Mouse (Mus musculus): ENCODE measurements around the gene Ccdc87.
"Not testable (repeated sequence)": the region's sequence is repeated elsewhere in the genome, so short reads cannot be mapped to it uniquely, and the experiment has no call there.

The Ccdc87 gene

DNA sequence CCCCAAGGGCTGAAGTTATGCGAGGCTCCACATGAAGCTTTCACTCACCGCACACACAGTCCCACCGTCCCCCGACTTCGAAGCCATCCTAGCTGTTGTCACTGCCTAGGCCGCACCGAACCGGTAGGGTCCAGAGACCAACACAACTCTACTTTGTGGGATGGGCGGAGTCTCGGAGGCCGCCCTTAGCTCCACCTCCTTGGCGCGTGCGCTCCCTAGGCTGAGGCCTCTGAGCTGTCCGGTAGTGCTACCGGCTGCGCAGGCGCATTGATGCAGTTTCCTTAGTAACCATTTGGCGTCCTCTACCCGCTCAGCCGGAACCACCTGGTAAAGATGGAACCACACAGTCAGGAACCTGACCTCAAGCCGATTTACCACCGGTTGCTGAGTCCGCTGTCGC is at the start of gene Ccdc87, which contains the start of gene Ccs:
Gene Ccdc87 (plus strand): TSS at position 218 of the 400 bp plus-strand sequence.
Gene Ccs (minus strand): TSS at position 184 of the 400 bp plus-strand sequence.
- peak; percentile 97 for DNase-seq (ENCODE audit: low spot score)

DNA sequence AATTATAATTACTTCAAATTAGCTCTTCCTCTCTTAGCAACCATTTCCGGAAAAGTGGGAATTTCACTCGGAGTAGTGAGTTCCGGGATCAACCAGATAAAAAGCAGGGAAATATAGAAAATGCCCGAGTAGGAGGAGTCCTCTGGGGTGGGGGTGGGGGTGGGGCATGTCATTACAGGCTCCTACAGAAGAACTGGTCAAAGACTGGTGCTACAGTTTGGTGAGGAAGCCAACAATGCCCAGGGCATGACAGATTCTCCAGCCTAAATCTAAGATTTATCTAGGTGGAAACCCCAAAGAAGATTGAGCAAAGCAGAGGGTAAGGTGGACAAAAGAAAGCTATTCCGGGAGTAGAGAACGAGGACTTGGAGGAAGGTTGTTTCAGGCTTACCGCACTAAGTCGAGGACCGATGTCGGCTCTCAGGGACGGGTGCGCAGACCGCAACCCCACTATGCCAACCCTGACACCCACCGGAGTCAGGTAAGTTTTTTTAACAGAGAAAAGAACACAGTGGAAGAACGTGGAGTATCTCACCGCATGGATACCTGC is 45.8 kb upstream of the Ccdc87 start:
- no peak for DNase-seq (ENCODE audit: low spot score)

DNA sequence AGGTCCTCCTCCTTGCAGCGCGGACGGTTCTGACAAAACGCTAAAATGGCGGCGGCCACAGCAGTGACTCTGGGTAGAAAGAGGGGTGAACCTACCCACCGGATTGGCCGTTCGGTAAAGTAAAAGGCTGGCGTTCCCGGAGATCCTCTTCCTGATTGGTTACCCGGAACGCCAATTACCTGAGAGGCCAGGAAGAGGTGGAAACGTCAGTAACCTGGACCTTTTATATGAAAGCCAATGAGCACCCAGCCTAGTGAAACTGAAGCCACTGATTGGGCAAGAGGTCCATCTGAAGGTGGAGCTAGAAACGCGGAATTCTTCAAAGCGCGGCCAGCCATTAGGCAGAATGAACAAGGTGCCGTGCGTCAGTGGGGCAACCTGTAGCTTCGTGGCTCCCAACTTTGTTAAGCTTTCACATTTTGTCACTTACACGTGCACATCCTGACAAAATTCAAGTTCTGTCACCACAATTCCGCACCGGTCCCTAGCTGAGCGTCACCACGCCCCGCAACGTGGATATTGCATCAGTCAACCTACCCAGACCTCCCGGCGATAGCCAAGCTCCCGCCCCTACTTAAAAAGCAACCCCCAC is 45.2 kb upstream of the Ccdc87 start, which contains the start of gene Rbm4:
Gene Rbm4 (minus strand): TSS at position 71 of the 592 bp plus-strand sequence.
- DNase-seq (ENCODE audit: low spot score), result peak; percentile 96

DNA sequence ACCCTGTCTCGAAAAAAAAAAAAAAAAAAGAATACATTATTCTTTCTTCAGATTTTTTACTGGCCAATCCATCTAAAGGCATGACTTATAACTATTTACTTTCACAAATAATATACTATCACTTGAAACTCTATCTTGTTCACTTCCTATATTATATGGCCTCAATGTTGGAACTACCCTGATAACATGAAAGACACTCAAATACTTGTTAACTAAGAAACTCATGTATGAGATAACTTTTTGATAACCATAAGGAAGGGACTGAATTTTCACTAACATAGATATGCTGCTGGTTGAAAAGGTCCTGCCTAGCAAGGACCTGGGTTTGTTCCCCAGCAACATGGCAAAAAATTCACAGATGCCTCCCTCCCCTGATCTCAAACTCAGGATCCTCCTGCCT is 43.2 kb upstream of the Ccdc87 start:
- DNase-seq (ENCODE audit: low spot score), result no peak

DNA sequence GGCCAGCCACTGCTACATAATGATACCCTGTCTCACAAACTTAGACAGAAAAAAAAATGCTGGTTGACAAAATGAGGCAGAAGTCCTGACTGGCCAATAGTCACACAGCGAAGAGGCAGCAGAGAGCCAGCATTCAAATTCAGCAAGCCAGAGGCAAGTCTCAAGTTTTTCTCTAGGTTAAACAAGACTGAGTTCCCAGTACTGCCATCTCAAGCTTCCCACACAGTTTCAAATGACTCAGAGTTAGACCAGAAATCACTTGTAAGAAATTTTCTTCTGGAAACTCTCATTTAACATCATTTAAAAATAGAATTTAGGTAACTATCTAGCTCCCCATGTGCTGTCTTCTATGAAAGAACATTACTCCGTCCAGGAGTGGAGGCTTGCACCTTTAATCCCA is 41.3 kb upstream of the Ccdc87 start:
- DNase-seq (ENCODE audit: low spot score), result no peak

DNA sequence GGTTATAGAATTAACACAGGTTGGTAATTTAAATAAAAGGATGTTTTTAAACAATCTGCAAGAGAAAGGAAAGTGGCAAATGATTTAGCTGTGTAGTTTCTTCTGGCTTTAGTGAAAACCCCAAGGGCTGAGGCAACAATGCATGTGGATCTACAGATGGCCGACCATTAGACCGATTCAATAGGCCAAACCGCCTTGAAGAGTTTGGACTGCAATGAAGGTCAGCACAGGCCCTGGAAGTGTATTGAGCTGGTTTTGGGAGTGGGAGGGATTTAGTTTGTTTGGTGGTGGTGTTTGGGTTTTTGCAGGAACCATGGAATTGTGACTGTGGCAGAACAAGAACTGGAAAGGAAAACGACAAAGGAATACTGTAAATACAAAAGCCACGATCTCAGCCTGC is 40.1 kb upstream of the Ccdc87 start:
- no peak for DNase-seq (ENCODE audit: low spot score)

DNA sequence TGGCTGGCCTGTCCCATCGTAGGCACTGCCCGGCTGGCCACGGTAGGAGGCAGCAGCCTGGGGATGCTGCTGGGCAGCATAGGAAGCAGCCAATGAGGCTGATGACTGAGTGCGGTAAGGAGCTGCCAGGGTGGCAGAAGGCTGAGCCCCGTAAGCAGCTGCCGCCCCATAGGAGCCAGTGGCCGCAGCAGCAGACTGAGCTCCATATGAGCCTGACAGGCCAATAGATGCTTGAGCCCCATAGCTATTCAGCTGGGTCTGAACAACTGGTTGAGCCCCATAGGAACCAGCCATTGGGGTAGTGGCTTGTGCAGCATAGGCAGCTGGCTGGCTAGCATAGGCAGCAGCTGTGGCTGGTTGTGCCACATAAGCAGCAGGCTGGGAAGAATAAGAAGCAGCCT is 36.5 kb upstream of the Ccdc87 start:
- no peak for DNase-seq (ENCODE audit: low spot score)

DNA sequence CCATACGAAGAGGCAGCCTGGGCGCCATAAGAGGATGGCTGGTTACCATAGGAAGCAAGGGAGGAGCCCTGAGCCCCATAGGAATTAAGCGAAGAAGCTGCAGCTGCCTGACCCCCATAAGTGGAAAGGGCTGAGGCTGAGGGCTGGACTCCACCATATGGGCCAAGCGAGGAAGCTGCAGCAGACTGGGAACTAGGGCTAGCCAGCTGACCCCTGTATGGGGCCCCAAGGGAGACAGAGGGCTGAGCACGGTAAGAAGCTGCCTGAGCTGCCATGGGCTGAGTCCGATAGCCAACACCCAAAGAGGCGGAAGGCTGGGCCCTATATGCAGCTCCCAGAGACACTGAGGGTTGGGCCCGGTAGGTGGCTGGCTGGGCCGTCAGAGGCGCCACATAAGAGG is 35.9 kb upstream of the Ccdc87 start:
- no peak for DNase-seq (ENCODE audit: low spot score)

DNA sequence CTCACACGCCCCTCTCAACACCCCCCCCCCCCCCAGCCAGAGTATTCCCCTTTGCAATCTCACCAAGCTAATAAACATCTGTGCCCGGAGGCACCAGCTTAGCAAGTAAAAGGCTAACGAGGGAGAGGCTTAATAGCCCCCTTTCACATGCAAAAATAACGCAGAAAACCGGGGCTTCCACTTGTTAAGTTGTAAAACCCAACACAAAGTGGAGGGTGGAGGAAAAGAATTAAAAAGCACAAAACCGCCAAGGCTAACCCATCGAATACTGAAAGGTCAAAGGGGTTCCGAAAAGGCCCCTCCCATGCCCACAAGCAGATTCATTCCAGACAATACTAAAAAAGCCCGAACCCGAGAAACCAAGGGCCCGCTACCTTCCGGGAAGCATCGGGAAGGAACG is 28.9 kb upstream of the Ccdc87 start:
- no peak for DNase-seq (ENCODE audit: low spot score)

DNA sequence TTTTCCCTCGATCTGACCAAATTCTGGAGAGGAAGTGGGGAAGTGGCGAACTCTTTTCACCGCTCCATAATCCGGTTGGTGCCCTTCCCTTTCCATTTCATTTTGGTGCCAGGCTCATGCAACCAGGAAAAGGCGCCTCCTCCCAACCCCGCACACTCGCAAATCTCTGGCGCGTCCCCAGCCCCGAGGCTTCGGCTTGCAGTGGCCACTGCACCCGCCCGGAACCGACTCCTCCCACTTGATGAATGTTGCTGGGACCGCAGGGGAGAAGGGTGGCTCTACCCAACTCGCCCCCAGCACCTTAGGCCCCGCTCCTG is 28.5 kb upstream of the Ccdc87 start:
- DNase-seq (ENCODE audit: low spot score), result no peak

DNA sequence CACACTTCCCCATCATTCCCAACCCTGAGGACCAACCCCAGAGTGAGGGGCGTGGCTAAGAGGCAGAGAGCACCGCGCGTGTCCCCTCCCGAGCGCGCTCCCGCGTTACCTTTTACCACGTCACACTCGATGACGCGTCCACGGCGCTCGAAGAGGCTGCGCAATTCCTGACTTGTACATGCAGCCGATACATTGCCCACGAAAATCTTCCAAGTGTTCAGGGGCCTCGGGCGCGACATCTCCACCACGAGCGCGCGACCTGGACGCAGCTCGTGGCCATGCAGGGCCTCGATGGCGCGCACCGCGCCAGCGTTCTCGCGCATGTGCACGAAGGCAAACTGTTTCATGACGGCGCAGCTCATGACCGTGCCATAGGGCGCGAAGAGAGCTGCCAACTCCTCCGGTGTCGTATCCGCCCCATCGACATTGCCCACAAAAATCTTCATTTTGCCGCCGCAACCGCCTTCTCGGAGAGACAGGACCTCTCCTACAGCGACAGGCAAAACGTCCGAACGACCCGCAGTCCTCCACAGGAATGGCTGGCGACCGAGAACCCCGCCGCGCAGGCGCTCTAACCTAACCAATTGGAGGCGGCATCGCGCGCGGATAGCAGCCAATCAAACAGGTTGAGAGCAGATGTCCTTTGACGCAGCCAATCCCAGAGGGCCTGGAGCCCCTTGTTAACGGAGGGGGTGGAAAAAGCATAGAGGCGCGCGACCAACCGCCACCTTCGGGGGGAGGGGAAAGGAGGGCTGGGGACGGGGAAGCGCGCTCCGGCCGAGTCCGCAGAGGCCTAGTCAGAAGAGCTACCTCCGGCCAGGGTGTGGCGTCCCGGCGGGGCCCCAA is 27.9 kb upstream of the Ccdc87 start, which contains the start of the genes Gm21992 and Rbm14:
Gene Gm21992 (minus strand): TSS at position 550 of the 846 bp plus-strand sequence.
Gene Rbm14 (minus strand): TSS at position 572 of the 846 bp plus-strand sequence.
- peak; percentile 97 for DNase-seq (ENCODE audit: low spot score)

DNA sequence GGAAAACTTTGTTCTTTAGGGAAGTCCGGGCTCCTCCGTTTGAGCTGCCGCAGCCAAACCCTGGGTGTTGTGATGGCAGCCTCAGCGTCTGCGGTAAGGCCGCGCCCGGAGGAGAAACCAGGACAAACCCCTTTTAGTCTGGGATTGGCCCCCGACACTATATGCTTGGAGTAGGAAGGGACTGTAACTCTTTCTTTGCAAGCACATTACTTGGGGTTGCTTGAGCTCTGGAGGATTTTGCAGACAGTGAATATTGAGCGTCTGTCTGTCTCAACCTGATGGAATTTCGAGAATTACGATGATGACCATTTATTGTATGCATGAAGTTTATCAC is 27.3 kb upstream of the Ccdc87 start:
- DNase-seq (ENCODE audit: low spot score), result no peak

DNA sequence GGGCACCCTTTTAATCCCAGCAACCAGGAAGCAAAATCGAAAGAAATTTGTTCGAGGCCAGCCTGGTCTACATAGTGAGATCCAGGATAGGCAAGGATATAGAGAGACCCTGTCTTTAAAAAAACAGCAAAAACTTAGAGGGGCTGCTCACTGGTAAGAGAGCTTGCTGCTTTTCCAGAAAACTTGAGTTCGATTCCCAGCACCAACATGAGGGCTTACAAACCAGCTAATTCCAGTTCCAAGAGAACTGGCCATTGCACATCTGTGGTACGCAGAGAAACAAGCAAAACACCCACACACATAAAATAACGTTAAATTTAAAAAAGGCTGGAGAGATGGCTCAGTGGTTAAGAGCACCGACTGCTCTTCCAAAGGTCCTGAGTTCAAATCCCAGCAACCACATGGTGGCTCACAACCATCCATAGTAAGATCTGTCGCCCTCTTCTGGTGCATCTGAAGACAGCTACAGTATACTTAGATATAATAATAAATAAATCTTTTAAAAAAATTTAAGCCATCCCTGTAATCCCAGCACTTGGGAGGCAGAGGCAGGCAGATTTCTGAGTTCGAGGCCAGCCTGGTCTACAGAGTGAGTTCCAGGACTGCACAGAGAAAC is 26.7 kb upstream of the Ccdc87 start:
- not testable (repeated sequence) for DNase-seq (ENCODE audit: low spot score)

DNA sequence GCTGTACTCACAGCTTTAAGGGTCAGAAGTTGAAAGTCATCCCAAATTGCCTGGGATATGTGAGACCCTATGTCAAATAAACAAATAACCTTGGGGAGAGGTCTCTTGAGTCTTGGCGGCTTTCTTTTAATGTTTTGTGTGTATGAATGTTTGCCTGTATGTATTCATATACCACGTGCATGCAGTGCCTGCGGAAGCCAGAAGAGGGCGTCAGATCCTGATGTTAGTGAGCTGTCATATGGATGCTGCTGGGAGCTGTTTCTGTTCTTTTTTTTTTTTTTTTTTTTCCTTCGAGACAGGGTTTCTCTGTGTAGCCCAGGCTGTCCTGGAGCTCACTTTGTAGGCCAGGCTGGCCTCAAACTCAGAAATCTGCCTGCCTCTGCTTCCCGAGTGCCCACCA is 26.2 kb upstream of the Ccdc87 start:
- peak; percentile 71 for DNase-seq (ENCODE audit: low spot score)

DNA sequence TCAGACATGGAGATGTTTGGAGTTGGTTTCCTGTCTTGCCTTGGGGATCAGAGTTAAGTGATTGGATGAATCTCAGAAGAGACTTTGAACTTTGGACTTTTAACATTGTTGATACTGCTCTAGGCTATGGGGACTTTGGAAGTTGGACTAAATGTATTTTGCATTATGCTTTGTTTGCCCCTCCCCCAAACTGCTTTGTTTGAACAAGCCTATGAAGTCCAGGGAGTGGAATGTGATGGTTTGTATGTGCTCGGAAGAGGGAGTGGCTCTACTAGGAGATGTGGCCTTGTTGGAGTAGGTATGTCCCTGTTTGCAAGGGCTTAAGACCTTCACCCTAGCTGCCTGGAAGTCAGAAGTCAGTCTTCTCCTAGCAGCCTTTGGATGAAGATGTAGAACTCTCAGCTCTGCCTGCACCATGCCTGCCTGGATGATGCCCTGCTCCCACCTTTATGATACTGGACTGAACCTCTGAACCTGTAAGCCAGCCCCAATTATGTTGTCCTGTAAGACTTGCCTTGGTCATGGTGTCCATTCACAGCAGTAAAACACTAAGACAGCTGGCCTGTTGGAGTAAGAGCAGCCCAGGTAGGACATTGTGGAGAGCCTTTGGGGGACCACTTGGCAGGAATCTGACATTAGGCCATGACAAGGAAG is 21.9 kb upstream of the Ccdc87 start:
- DNase-seq (ENCODE audit: low spot score), result no peak

DNA sequence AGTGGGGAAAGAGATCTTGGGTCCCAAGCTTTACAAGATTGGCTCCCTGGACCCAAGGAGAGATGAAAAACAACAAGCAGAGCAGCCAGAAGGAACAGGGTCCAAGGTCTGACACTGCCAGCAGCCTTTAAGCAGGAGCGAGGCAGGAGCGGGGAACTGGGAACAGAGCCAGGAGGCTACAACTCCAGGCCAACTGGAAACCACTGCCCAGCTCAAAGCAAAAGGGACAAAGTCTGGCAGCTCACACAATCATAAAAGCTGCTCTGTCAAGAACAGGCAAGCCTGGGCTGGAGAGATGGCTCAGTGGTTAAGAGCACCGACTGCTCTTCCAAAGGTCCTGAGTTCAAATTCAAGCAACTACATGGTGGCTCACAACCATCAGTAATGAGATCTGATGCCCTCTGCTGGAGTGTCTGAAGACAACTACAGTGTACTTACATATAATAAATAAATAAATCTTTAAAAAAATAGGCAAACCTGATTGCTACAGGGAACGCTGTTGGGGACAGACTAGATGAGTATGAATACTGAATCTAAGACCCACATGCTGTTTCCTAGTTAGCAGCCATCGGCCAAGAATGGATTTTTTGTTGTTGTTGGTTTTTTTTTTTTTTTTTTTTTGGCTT is 18.4 kb upstream of the Ccdc87 start:
- DNase-seq (ENCODE audit: low spot score), result peak; percentile 73

DNA sequence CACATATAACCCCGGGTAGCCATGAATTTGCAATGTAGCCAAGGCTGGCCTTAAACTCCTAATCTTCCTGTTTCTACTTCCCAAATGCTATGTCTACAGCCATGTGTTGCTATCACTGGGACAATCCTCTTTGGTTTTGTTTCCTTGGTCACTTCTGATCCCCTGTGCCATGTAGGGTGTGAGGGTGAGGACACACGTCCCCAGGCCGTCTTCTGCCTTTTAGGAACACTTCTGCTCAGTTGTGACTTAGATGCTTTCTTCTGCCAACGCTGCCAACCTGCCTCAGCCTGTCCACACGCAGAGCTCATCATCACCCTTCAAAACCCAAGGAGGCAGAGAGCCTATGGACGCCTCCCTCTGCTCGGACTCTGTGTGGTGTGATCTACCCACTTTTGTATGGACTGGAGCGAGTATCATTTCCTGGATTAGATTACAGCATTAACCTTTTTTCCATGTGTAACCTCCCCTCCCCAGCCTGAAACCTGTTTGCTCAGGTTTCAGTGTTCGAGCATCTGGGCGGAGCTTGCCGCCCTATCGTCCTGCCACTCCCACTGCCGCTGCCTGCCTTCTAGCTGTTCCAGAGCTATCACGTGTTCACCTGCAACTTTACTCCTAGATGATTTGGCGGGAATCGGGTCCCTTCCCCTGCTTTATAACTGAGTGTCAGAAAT is 10.6 kb upstream of the Ccdc87 start:
- no peak for DNase-seq (ENCODE audit: low spot score)

DNA sequence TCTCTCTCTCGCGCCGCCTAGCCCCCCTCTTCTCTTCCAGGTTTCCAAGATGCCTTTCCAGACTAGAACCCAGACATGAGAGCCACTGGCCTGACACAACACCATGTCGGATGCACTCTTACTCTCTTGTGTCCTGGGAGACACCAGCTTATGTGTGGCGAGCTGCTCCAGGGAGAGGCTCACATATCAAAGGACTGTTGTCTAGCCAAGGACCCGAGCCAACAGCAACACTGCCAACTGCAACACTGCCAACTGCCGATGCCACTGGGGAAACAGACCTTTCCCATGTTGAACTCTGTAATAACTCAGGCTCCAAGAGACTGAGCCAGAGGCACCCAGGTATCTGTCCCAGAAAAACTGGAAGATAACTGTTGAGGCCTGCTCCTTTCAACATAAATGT is 10.0 kb upstream of the Ccdc87 start:
- DNase-seq (ENCODE audit: low spot score), result no peak

DNA sequence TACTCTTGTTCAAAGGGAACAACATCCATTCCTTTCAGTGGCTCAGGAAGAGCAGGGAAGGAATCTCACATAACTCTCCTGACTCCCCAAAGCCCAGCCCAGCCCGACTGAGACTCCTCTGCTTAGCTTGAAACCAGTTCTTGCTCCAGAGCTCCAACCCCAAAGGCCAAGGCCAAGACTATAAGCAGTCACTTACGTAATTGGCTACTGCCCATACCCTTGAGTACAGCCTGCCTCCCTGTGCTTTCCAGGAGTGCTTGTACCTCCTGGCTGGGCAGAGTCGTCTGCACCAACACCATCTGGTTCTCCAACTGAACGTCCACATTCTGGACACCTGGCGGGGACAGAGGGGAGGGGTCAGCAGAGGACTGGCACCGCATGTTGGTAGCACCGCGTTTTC is 5.2 kb upstream of the Ccdc87 start:
- no peak for DNase-seq (ENCODE audit: low spot score)

DNA sequence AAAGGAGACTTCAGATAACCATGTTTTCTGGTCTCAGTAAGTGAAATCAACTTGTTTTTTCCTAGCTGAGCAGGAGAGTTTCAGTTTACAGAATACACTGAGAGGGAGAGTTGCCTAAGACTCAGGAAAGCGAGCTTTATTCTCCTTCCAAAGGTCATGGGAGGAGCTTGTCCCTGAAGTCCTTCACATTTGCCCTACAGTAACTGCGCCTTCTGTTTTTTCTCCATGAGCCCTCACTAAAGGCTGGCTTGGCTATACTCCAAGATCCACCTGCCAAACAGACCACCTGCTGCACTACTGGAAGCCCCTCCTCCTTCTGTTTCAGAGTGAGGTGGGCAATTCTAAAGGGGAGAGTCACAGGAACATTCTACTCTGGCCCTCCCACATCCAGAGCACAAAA is 3.1 kb upstream of the Ccdc87 start:
- DNase-seq (ENCODE audit: low spot score), result no peak

DNA sequence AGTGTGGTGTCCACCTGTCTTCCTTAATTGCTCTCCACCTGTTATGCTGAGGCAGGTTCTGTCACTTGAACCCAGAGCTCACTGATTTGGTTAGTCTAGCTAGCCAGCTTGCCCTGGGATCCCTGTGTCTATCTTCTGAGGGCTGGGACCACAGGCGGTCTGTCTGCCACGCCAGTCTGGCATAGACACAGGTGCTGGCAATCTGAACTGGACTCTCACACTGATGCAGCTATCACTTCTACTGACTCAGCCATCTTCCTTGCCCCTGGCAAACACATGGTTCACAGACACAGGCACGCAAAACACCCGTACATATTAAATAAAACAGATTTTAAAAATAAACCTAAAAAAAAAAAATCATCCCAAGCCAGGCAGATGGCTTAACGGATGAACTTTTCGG is 2.1 kb upstream of the Ccdc87 start:
- no peak for DNase-seq (ENCODE audit: low spot score)

Data from testis, postnatal 10 days (tissue).